Mouse (Mus musculus) cerebellum, adult 8-10 months (tissue): ENCODE data around the gene Serinc1.

Experiments
- DNase-seq: peaks from one replicate; pipeline ENCODE4 v3.0.0; 2022

The Serinc1 gene

DNA sequence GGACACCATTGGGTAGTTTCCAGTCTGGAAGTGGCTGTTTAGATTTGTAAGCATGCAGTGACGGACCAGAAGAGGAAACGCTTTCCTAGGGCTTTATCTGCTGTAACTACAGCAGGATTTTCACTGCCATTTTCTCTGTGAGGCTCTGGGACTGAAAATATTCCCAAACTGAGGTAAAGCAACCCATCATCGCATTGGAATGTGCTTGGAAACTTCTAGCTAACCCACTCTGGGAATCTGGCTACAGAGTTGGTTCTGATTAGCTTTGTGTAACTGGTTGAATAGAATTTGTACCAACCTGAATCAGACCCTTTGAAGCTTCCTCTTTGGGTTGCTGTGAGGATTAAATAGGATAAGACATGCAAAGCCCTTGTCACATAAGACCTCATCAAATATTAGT, 47.6 kb downstream of the Serinc1 start:
- no peak for DNase-seq

DNA sequence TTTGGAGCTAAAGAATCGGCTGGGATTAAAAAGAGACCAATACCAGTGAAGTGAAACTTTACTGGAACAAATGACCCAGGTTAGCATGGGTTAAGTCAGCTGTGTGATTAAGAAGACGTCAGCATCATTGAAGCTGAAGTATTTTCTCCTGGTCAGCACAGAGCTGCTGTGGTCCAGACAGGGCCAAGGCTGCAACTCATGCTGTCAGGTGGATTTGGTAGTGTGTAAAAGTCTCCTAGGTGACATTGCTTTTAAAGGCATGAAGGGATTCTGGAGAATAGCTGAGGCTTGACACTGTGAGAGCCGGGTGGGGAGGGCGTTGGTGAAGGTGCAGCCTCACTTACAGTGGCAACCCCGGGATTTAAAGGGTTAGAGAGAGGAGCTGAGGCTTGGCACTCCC, 50.6 kb downstream of the Serinc1 start:
- DNase-seq: no peak

- DNase-seq: no peak
Measured at GRCm38 (mm10) chr10:57477121-57477843, 55.0 kb downstream of the Serinc1 start.
